Mouse (Mus musculus) gastrocnemius, postnatal 4 days (tissue): ENCODE data around the gene Rab17. TPM values are rescaled to one million over a fixed set of nuclear protein-coding genes. Genes with fewer than 3 reads are reported as not detected.
A peak's percentile ranks its signal among the peaks of the same experiment; 100 is the strongest.

ENCODE experiments used
- DNase-seq, 2 experiments: peaks; one replicate each; pipeline ENCODE4 v3.0.0; 2021 to 2022; ENCODE audit warnings: low spot score in 2 of 2, mixed read lengths in 2 of 2
- total RNA-seq, 2 experiments: library from RNA; stranded (reverse); gene quantifications; 2 replicates each; pipeline ENCODE4 v1.2.3; 2021

Rab17 gene
- total RNA-seq, 2 experiments from 2014 or later, result 0.26 to 0.29 TPM

GRCm38 (mm10) chr1:90997136-90997535 lies 27.7 kb upstream of the Rab17 start:
- DNase-seq, result no peak

- no peak for DNase-seq
Observed at GRCm38 (mm10) chr1:90995916-90996315, 26.5 kb upstream of the Rab17 start.

GRCm38 (mm10) chr1:90981346-90981745 lies 11.9 kb upstream of the Rab17 start:
- DNase-seq, result peak in 1 of 2 experiments; percentile 11

GRCm38 (mm10) chr1:90980638-90981330 lies 11.3 kb upstream of the Rab17 start:
- peak in 1 of 2 experiments; percentile 11 for DNase-seq

GRCm38 (mm10) chr1:90975960-90976359 lies 6.5 kb upstream of the Rab17 start:
- no peak for DNase-seq

- DNase-seq, result peak in 1 of 2 experiments; percentile 46
Observed at GRCm38 (mm10) chr1:90974906-90975649, 5.6 kb upstream of the Rab17 start.

- no peak for DNase-seq
Observed at GRCm38 (mm10) chr1:90973574-90973911, 4.1 kb upstream of the Rab17 start.

- peak; percentile 92 to 95 for DNase-seq
Observed at GRCm38 (mm10) chr1:90972911-90973573, 3.6 kb upstream of the Rab17 start.

GRCm38 (mm10) chr1:90969881-90970390 lies 475 bp upstream of the Rab17 start:
- DNase-seq, result no peak

- DNase-seq, result no peak
Observed at GRCm38 (mm10) chr1:90968649-90969048, 812 bp downstream of the Rab17 start.

GRCm38 (mm10) chr1:90967583-90967982 lies 1.9 kb downstream of the Rab17 start:
- DNase-seq, result peak in 1 of 2 experiments; percentile 51

- no peak for DNase-seq
Observed at GRCm38 (mm10) chr1:90962994-90963393, 6.5 kb downstream of the Rab17 start.

GRCm38 (mm10) chr1:90962526-90962925 lies 6.9 kb downstream of the Rab17 start:
- DNase-seq, result no peak

- peak in 1 of 2 experiments; percentile 49 for DNase-seq
Observed at GRCm38 (mm10) chr1:90956245-90957096, 13.0 kb downstream of the Rab17 start.

GRCm38 (mm10) chr1:90953688-90954087 lies 15.8 kb downstream of the Rab17 start:
- no peak for DNase-seq

GRCm38 (mm10) chr1:90952808-90953207 lies 16.7 kb downstream of the Rab17 start, which contains the start of gene Prlh:
TSS of gene Prlh (plus strand) at chr1:90953108.
- DNase-seq, result no peak

GRCm38 (mm10) chr1:90951670-90952069 lies 17.8 kb downstream of the Rab17 start:
- DNase-seq, result no peak

GRCm38 (mm10) chr1:90949309-90949708 lies 20.2 kb downstream of the Rab17 start:
- DNase-seq, result no peak

- no peak for DNase-seq
Observed at GRCm38 (mm10) chr1:90947252-90947651, 22.2 kb downstream of the Rab17 start.

GRCm38 (mm10) chr1:90945171-90945570 lies 24.3 kb downstream of the Rab17 start:
- DNase-seq, result no peak

GRCm38 (mm10) chr1:90939980-90940379 lies 29.5 kb downstream of the Rab17 start:
- DNase-seq, result no peak
